Mouse (Mus musculus) macrophage (primary cell): ENCODE measurements around the gene Lim2. TPM values are rescaled to one million over a fixed set of nuclear protein-coding genes. Genes with fewer than 3 reads are reported as not detected.
A peak's percentile ranks its signal among the peaks of the same experiment; 100 is the strongest.

Experiments used
- H3K27ac ChIP-seq: fragments of 350-480 bp; formaldehyde crosslinking; 2 replicates; pipeline ENCODE4 v1.9.0; 2021
- H3K36me3 ChIP-seq: fragments of 350-480 bp; formaldehyde crosslinking; 2 replicates; pipeline ENCODE4 v1.9.0; 2021; ENCODE audit errors: inconsistent target
- H3K4me3 ChIP-seq: fragments of 350-480 bp; formaldehyde crosslinking; 2 replicates; pipeline ENCODE4 v1.9.0; 2021; ENCODE audit errors: inconsistent target
- H3K79me2 ChIP-seq: fragments of 350-480 bp; formaldehyde crosslinking; 2 replicates; pipeline ENCODE4 v1.9.0; 2021; ENCODE audit errors: inconsistent target
- WGBS: methylation state at CpG from one replicate; pipeline ENCODE4 v1.1.7; 2026; ENCODE audit warnings: inconsistent platforms; ENCODE audit not compliant: missing documents; 5-methylcytosine and 5-hydroxymethylcytosine counted together
- polyA plus RNA-seq: library from polyadenylated mRNA; stranded (reverse); fragments of 250-400 nt; gene quantifications from 3 replicates; pipeline ENCODE4 v1.2.4, GENCODE M21; 2018; ENCODE audit warnings: inconsistent platforms

Lim2 gene
- polyA plus RNA-seq, 1 experiment from 2014 or later: not detected

GRCm38 (mm10) chr7:43462851-43463250 is 35.4 kb downstream of the Lim2 start, which contains the start of gene Vsig10l:
Gene Vsig10l, plus strand, starts transcription at chr7:43463151.
- Histone ChIP-seq H3K36me3 (no peaks in the 10 kb centered on the region), H3K79me2 (no peaks in the 10 kb centered on the region), H3K27ac (no peak within 1 kb of the TSS), H3K4me3 (no peak within 1 kb of the TSS)
- WGBS: 94% methylated on average over 4 of the region's 4 CpGs

- WGBS: 94% methylated on average over 7 of the region's 7 CpGs
- H3K4me3 ChIP-seq: no peak overlapping the region
Measured at GRCm38 (mm10) chr7:43463976-43464375, 36.5 kb downstream of the Lim2 start.

GRCm38 (mm10) chr7:43464864-43465343 is 37.4 kb downstream of the Lim2 start:
- WGBS: 17% methylated on average over 35 of the region's 35 CpGs
- H3K4me3 ChIP-seq: no peak overlapping the region; the same call in 1 of the 2 replicates
- H3K27ac ChIP-seq: no peak overlapping the region
- no peaks in the 10 kb centered on the region for H3K36me3 ChIP-seq
- H3K79me2 ChIP-seq: no peaks in the 10 kb centered on the region

More at GRCm38 (mm10) chr7:43463976-43464375, 36.5 kb downstream of the Lim2 start:
- Histone ChIP-seq H3K27ac (no peak overlapping the region), H3K36me3 (no peaks in the 10 kb centered on the region), H3K79me2 (no peaks in the 10 kb centered on the region)

GRCm38 (mm10) chr7:43465344-43466098 is 38.1 kb downstream of the Lim2 start:
- Histone ChIP-seq H3K36me3 (no peaks in the 10 kb centered on the region), H3K4me3 (peak overlapping the region; percentile 82), H3K79me2 (no peaks in the 10 kb centered on the region), H3K27ac (peak overlapping the region; percentile 34)
- WGBS: under 1% methylated on average over 33 of the region's 33 CpGs

- Histone ChIP-seq H3K4me3 (peak overlapping the region; percentile 82), H3K27ac (peak overlapping the region; percentile 34), H3K36me3 (no peaks in the 10 kb centered on the region), H3K79me2 (no peaks in the 10 kb centered on the region)
- 2% methylated on average over 33 of the region's 33 CpGs for WGBS
Measured at GRCm38 (mm10) chr7:43466099-43466694, 38.7 kb downstream of the Lim2 start.

GRCm38 (mm10) chr7:43470373-43470772 is 42.9 kb downstream of the Lim2 start:
- 67% methylated on average over 6 of the region's 8 CpGs for WGBS
- no peak overlapping the region for H3K27ac ChIP-seq

GRCm38 (mm10) chr7:43475706-43476105 is 48.2 kb downstream of the Lim2 start:
- Histone ChIP-seq H3K4me3 (no peak overlapping the region), H3K79me2 (no peaks in the 10 kb centered on the region), H3K27ac (no peak overlapping the region), H3K36me3 (no peaks in the 10 kb centered on the region)
- 14% methylated on average over 23 of the region's 23 CpGs for WGBS

More at GRCm38 (mm10) chr7:43470373-43470772, 42.9 kb downstream of the Lim2 start:
- Histone ChIP-seq H3K36me3 (no peaks in the 10 kb centered on the region), H3K4me3 (no peak overlapping the region), H3K79me2 (no peaks in the 10 kb centered on the region)

- Histone ChIP-seq H3K79me2 (no peaks in the 10 kb centered on the region), H3K36me3 (no peaks in the 10 kb centered on the region), H3K27ac (no peak overlapping the region), H3K4me3 (no peak overlapping the region)
- WGBS: 22% methylated on average over 13 of the region's 13 CpGs
Measured at GRCm38 (mm10) chr7:43476376-43476775, 48.9 kb downstream of the Lim2 start.

GRCm38 (mm10) chr7:43481191-43481590 is 53.7 kb downstream of the Lim2 start:
- 65% methylated on average over 3 of the region's 3 CpGs for WGBS
- Histone ChIP-seq H3K36me3 (no peaks in the 10 kb centered on the region), H3K27ac (no peak overlapping the region), H3K79me2 (no peaks in the 10 kb centered on the region), H3K4me3 (no peak overlapping the region)

- Histone ChIP-seq H3K36me3 (no peaks in the 10 kb centered on the region), H3K27ac (no peak overlapping the region), H3K4me3 (no peak overlapping the region), H3K79me2 (no peaks in the 10 kb centered on the region)
- 71% methylated on average over 7 of the region's 8 CpGs for WGBS
Measured at GRCm38 (mm10) chr7:43482090-43482716, 54.7 kb downstream of the Lim2 start.

- H3K4me3 ChIP-seq: no peak overlapping the region
- H3K79me2 ChIP-seq: no peaks in the 10 kb centered on the region
- no peak overlapping the region for H3K27ac ChIP-seq
- WGBS: 17% methylated on average over 10 of the region's 10 CpGs
- no peaks in the 10 kb centered on the region for H3K36me3 ChIP-seq
Measured at GRCm38 (mm10) chr7:43483236-43483635, 55.8 kb downstream of the Lim2 start.

Other genes with a start within 250 kb of the Lim2 start
- 14.7 to 18.7 TPM (median 16.7 TPM) in 3 replicates for gene Zfp715, start 114.4 kb upstream of the Lim2 start, polyA plus RNA-seq
- gene Siglecf, start 76.3 kb upstream of the Lim2 start, polyA plus RNA-seq: 0.35 to 0.52 TPM (median 0.43 TPM) in 3 replicates
- 0.11 TPM in 1 of 3 replicates, not detected in the others for gene Siglecg, start 19.5 kb upstream of the Lim2 start, polyA plus RNA-seq
- 0.26 TPM in 1 of 3 replicates, not detected in the others for gene Nkg7, start 9.4 kb downstream of the Lim2 start, polyA plus RNA-seq
- not detected in 3 replicates for gene Cldnd2, start 13.1 kb downstream of the Lim2 start, polyA plus RNA-seq
- gene Etfb, start 16.4 kb downstream of the Lim2 start, polyA plus RNA-seq: 113 to 175 TPM (median 166 TPM) in 3 replicates
- not detected in 3 replicates for gene Gm45233, start 16.5 kb downstream of the Lim2 start, polyA plus RNA-seq
- 3.1 to 3.5 TPM (median 3.2 TPM) in 3 replicates for gene Vsig10l, start 35.5 kb downstream of the Lim2 start, polyA plus RNA-seq
- not detected in 3 replicates for gene Iglon5, start 62.4 kb downstream of the Lim2 start, polyA plus RNA-seq
- gene 4931406B18Rik, start 78.3 kb downstream of the Lim2 start, polyA plus RNA-seq: not detected in 3 replicates
- gene Cd33, start 116.8 kb downstream of the Lim2 start, polyA plus RNA-seq: 13.2 to 32.1 TPM (median 13.4 TPM) in 3 replicates
- gene Zfp658, start 134.6 kb downstream of the Lim2 start, polyA plus RNA-seq: 1.5 to 2.7 TPM (median 2.5 TPM) in 3 replicates
- 1.9 to 2.7 TPM (median 2.5 TPM) in 3 replicates for gene Zfp719, start 151.9 kb downstream of the Lim2 start, polyA plus RNA-seq
- gene Zfp819, start 179.5 kb downstream of the Lim2 start, polyA plus RNA-seq: not detected in 3 replicates
- not detected in 3 replicates for gene Ceacam18, start 207.0 kb downstream of the Lim2 start, polyA plus RNA-seq
- gene Siglece, start 232.5 kb downstream of the Lim2 start, polyA plus RNA-seq: 0.73 to 2.4 TPM (median 0.83 TPM) in 3 replicates
- 2.6 to 6.7 TPM (median 4.7 TPM) in 3 replicates for gene Ctu1, start 244.3 kb downstream of the Lim2 start, polyA plus RNA-seq